Mouse (Mus musculus): ENCODE measurements around the gene Myo1a.
"Not testable (repeated sequence)": the region's sequence is repeated elsewhere in the genome, so short reads cannot be mapped to it uniquely, and the experiment has no call there.

Myo1a gene

DNA sequence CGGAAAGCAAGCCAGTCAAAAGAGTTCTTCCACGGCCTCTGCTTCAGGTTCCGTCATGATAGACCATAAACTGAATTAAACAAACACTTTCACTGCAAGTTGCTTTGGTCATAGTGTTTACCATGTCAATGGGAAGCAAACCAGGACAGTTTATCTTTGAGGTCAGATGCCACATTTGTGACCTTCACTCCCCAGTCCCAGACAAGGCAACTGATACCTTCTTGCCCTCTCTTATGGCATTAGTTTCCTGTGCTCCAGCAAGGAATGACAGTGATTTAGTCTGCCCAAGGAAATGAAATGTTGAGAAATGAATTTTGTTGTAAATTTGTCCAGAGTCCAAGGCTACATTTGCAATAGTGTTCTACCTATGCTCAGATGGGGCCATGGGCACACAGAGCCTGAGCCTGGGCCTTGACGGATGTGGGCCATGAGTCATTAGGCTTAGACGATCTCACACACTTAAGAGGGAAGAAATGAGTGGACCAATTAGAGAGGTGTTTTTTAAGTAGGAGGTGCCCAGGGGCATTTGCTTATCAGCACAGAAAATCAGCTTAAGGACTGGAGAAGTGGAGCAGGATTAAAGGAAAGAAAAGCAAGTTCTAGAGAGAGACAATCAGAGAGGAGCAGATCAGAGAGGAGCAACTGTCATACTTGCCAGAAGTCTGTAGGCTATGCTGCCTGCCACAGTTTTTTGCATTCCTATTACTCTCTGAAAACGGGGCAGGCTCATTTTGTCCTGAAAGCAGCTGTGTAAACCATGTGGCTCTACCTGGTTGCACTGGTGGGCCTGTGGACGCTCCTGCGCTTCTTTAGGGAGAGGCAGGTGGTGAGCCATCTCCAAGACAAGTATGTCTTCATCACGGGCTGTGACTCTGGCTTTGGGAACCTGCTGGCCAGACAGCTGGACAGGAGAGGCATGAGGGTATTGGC, 54.5 kb downstream of the Myo1a start, which contains the start of the genes Rdh1 and Rdh16f1:
Gene Rdh1, plus strand, starts transcription at position 541 of the 930 bp plus-strand sequence.
Gene Rdh16f1, plus strand, starts transcription at position 607 of the 930 bp plus-strand sequence.
- no peak for DNase-seq (ENCODE audit: low spot score in 2 of 2)

DNA sequence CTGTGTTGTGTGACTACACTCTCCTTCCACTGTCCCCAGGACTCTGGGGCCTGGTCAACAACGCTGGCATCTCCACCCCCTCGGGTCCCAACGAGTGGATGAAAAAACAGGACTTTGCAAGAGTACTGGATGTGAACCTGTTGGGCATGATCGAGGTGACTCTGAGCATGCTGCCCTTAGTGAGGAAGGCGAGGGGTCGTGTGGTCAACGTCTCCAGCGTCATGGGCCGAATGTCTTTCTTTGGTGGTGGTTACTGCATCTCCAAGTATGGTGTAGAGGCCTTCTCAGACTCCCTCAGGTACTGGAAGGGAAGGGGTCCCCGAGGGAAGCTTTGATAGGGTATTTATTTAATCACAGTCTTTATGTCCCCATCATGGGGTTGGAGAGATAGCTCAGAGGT, 58.0 kb downstream of the Myo1a start:
- DNase-seq (ENCODE audit: low spot score in 2 of 2) = not testable (repeated sequence)

DNA sequence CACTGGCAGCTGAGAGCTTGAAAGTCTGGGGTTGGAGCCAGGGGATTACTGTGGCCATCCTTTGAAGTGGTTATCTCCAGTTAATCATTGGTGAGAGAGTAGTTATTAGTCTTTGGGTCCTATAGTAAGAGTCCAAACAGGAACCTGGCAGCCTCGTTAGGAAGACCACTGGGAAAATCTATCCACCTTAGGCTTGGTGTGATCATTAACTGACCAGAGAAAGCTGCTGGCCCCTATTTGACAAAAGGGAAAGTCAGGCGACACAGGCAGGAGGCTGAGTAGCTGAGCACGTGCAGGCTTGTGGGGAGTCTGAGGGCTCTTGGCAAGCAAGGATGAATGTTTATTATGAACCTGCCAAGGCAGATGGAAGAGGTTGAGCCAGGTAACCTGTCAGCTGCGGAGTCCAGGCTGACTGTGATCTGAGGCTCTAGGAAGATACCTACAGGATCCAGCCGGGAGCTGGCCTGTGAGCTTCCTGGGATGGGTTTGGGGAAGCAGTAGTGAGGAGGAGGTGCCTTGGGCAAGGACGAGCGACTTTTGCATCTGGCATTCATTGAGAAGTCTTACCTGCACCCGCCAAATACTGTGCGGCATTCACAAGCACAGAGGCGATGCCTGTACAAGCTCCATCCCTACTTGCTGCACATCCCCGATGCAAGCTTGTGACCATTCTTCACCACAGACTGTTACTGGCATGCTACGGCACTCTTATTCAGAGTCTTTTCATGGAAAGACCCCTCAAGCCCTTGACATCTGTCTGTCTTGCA, 59.1 kb downstream of the Myo1a start:
- no peak for DNase-seq (ENCODE audit: low spot score in 2 of 2)

DNA sequence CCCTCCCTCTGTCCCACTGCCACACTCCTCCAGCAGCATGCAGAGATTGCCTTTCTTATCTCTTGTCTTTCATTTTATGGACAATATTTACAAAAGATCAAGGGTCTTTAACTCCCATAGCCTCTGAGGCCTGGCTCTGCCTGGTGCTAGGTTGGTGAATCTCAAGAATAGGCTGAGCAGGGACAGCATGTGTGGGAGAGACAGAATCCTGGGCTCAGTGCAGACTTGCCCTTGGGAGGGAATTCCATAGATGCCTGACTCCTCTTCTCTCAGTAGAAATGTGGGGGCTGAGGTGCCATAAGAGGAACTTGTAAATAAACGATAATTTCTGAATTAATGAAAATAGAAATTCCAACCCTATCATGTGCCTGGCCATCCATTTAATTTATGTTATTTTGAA, 61.6 kb downstream of the Myo1a start:
- DNase-seq (ENCODE audit: low spot score in 2 of 2) = no peak
